Mouse (Mus musculus) G1E (cell line): ENCODE measurements around the gene Dsp. TPM values are rescaled to one million over a fixed set of nuclear protein-coding genes. Genes with fewer than 3 reads are reported as not detected.

Source experiments
- ATAC-seq: 2 replicates; pipeline ENCODE4 v1.8.0; 2016; ENCODE audit warnings: mild to moderate bottlenecking; ENCODE audit not compliant: insufficient number of reproducible peaks, poor library complexity, low FRiP score, severe bottlenecking; ENCODE audit errors: extremely low read depth
- DNase-seq: peaks from one replicate; pipeline ENCODE4 v3.0.0; 2012; ENCODE audit warnings: low spot score
- H3K27me3 ChIP-seq: 2 replicates; pipeline ENCODE4 v1.6.1; 2012; ENCODE audit warnings: mild to moderate bottlenecking, low read length, inconsistent platforms; ENCODE audit not compliant: insufficient read depth
- H3K36me3 ChIP-seq: replicated peaks from 2 replicates; pipeline ENCODE3; 2012; ENCODE audit warnings: mild to moderate bottlenecking, inconsistent platforms
- H3K4me1 ChIP-seq: 2 replicates; pipeline ENCODE4 v1.6.1; 2012; ENCODE audit warnings: low read depth, low read length, inconsistent platforms, mixed read lengths; ENCODE audit not compliant: insufficient read depth
- H3K4me3 ChIP-seq: 2 replicates; pipeline ENCODE4 v1.5.1; 2012; ENCODE audit warnings: low read depth, mild to moderate bottlenecking, inconsistent platforms, low read length, moderate library complexity, mixed read lengths
- H3K9me3 ChIP-seq: replicated peaks from 2 replicates; pipeline ENCODE4 v1.6.1; 2012; ENCODE audit warnings: inconsistent platforms
- CTCF ChIP-seq: IDR thresholded peaks from 2 replicates; pipeline ENCODE4 v1.5.1; 2012; ENCODE audit warnings: low read depth, low read length, inconsistent platforms, mixed read lengths
- GATA1 ChIP-seq: IDR thresholded peaks from 2 replicates; pipeline ENCODE4 v1.6.1; 2012; ENCODE audit warnings: borderline replicate concordance, low read length, inconsistent platforms, mixed read lengths
- GATA2 ChIP-seq: IDR thresholded peaks from 2 replicates; pipeline ENCODE4 v1.6.1; 2012; ENCODE audit warnings: low read depth, low read length, inconsistent platforms, borderline replicate concordance
- POLR2AphosphoS5 ChIP-seq: IDR thresholded peaks from 2 replicates; pipeline ENCODE4 v1.6.1; 2012; ENCODE audit warnings: low read depth, low read length, inconsistent platforms; ENCODE audit not compliant: insufficient replicate concordance
- TAL1 ChIP-seq: conservative IDR thresholded peaks from 2 replicates; pipeline ENCODE4 v1.6.1; 2012; ENCODE audit warnings: low read depth, low read length, inconsistent platforms, mixed read lengths
- polyA plus RNA-seq: library from polyadenylated mRNA; stranded (reverse); fragments of >175 nt; gene quantifications from 2 replicates; pipeline ENCODE4 v1.2.3, GENCODE M21; 2012
- total RNA-seq, 2 experiments: library from RNA; stranded (forward) in 1 of 2; stranded (reverse) in 1 of 2; fragments of 200-1000 nt in 1 of 2; fragments of >200 nt in 1 of 2; fragmentation: Nextera tagmentation in 1 of 2; gene quantifications; 2 replicates each; pipeline ENCODE4 v1.2.3; 2014 to 2017

The Dsp gene
- total and polyA plus RNA-seq, 3 experiments, result 0.05 TPM; not detected in 2

GRCm38 (mm10) chr13:38127683-38128082 lies 23.4 kb upstream of the Dsp start:
- H3K27me3 ChIP-seq, result peaks cover 46% of the 10 kb centered on the region
- no peak for TF ChIP-seq CTCF
- TF ChIP-seq TAL1, result no peak
- no peak for TF ChIP-seq GATA2
- TF ChIP-seq POLR2AphosphoS5, result no peak
- TF ChIP-seq GATA1, result no peak
- no peaks in the 10 kb centered on the region for H3K9me3 ChIP-seq
- H3K36me3 ChIP-seq, result no peaks in the 10 kb centered on the region
- H3K4me3 ChIP-seq, result no peak overlapping the region
- ATAC-seq, result no peak
- H3K4me1 ChIP-seq, result peaks cover 15% of the 10 kb centered on the region
- no peak for DNase-seq

GRCm38 (mm10) chr13:38128246-38128645 lies 22.8 kb upstream of the Dsp start:
- Histone ChIP-seq H3K36me3 (no peaks in the 10 kb centered on the region), H3K9me3 (no peaks in the 10 kb centered on the region), H3K27me3 (peaks cover 52% of the 10 kb centered on the region), H3K4me3 (no peak overlapping the region), H3K4me1 (peaks cover 15% of the 10 kb centered on the region)
- ATAC-seq (no peak), DNase-seq (no peak)
- TF ChIP-seq GATA1, result no peak
- no peak for TF ChIP-seq CTCF
- TF ChIP-seq POLR2AphosphoS5, result no peak
- no peak for TF ChIP-seq GATA2
- TF ChIP-seq TAL1, result no peak

GRCm38 (mm10) chr13:38129492-38129891 lies 21.6 kb upstream of the Dsp start:
- no peak for TF ChIP-seq CTCF
- no peak for TF ChIP-seq TAL1
- TF ChIP-seq GATA1, result no peak
- TF ChIP-seq GATA2, result no peak
- no peak for TF ChIP-seq POLR2AphosphoS5
- Histone ChIP-seq H3K27me3 (peaks cover 52% of the 10 kb centered on the region), H3K9me3 (no peaks in the 10 kb centered on the region), H3K4me1 (peaks cover 9% of the 10 kb centered on the region), H3K4me3 (no peak overlapping the region), H3K36me3 (no peaks in the 10 kb centered on the region)
- DNase-seq (no peak), ATAC-seq (no peak)

- peaks cover 56% of the 10 kb centered on the region for H3K27me3 ChIP-seq
- H3K4me1 ChIP-seq, result peaks cover 12% of the 10 kb centered on the region
- TF ChIP-seq GATA2, result no peak
- ATAC-seq (no peak), DNase-seq (no peak)
- H3K9me3 ChIP-seq, result no peaks in the 10 kb centered on the region
- no peaks in the 10 kb centered on the region for H3K36me3 ChIP-seq
- no peak overlapping the region for H3K4me3 ChIP-seq
Measured at GRCm38 (mm10) chr13:38130116-38130515, 21.0 kb upstream of the Dsp start.

DNA sequence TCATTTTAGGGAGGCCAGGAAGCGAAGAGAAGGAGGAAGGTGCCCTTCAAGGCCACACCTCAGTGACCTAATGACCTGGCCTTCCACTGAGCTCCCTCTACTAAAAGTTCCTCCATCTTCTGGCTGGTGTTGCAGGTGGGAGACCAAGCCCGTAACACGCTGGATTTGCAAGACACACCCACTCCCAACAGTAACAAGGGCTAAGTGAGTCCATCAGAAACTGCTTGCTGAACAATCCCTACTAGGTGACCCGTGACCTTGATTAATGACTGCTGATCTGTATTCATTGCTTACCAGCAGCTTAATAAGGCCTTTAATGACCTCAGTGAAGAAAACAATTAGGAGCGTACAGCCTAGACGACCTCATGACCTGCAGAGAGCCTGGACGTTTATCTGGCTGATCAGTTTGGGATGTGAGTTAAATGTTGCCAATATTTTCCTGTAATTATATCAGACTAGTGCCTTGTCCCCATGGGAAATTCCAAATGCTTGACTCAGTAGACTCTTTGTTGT lies 18.0 kb upstream of the Dsp start:
- Histone ChIP-seq H3K27me3 (peaks cover 58% of the 10 kb centered on the region), H3K36me3 (no peaks in the 10 kb centered on the region), H3K4me1 (peaks cover 4% of the 10 kb centered on the region; the same call in 1 of the 2 replicates), H3K4me3 (no peak overlapping the region), H3K9me3 (no peaks in the 10 kb centered on the region)
- no peak for ATAC-seq
- TF ChIP-seq GATA2, result no peak
- no peak for TF ChIP-seq POLR2AphosphoS5
- TF ChIP-seq CTCF, result no peak
- TF ChIP-seq GATA1, result no peak
- TF ChIP-seq TAL1, result no peak
- DNase-seq, result no peak

GRCm38 (mm10) chr13:38140521-38140920 lies 10.6 kb upstream of the Dsp start:
- H3K4me1 ChIP-seq, result peaks cover 15% of the 10 kb centered on the region
- TF ChIP-seq GATA1, result no peak
- TF ChIP-seq TAL1, result no peak
- TF ChIP-seq GATA2, result no peak
- TF ChIP-seq CTCF, result no peak
- no peak for TF ChIP-seq POLR2AphosphoS5
- DNase-seq, result no peak

More at GRCm38 (mm10) chr13:38140521-38140920, 10.6 kb upstream of the Dsp start:
- Histone ChIP-seq H3K27me3 (peaks cover 52% of the 10 kb centered on the region), H3K4me3 (no peak overlapping the region), H3K9me3 (no peaks in the 10 kb centered on the region), H3K36me3 (no peaks in the 10 kb centered on the region)
- no peak for ATAC-seq
